Mouse (Mus musculus) kidney, embryonic 14.5 days (tissue): Measurements from ENCODE around the gene Ube2v1. TPM values are rescaled to one million over a fixed set of nuclear protein-coding genes. Genes with fewer than 3 reads are reported as not detected.

ENCODE experiments used
- ATAC-seq: fragments of 200-750 bp; cut with Nextera tagmentation; 2 replicates; pipeline ENCODE4 v1.8.0; 2017; ENCODE audit warnings: moderate number of reproducible peaks, mild to moderate bottlenecking, moderate TSS enrichment, moderate library complexity; ENCODE audit not compliant: low FRiP score, low TSS enrichment
- H3K27ac ChIP-seq: fragments of 300-500 bp; sonication (generic); 2 replicates; pipeline ENCODE4 v1.5.1; 2014; ENCODE audit warnings: low read depth, mild to moderate bottlenecking, low read length, moderate library complexity, mixed read lengths
- H3K27me3 ChIP-seq: fragments of 300-500 bp; sonication (generic); 2 replicates; pipeline ENCODE4 v1.6.1; 2014; ENCODE audit warnings: mild to moderate bottlenecking, low read length; ENCODE audit not compliant: control insufficient read depth, insufficient read depth
- H3K36me3 ChIP-seq: fragments of 300-500 bp; sonication (generic); 2 replicates; pipeline ENCODE4 v1.6.1; 2014; ENCODE audit warnings: low read length, mixed read lengths; ENCODE audit not compliant: control insufficient read depth, insufficient read depth
- H3K4me1 ChIP-seq: fragments of 300-500 bp; sonication (generic); 2 replicates; pipeline ENCODE4 v1.6.1; 2014; ENCODE audit warnings: low read length, mixed read lengths; ENCODE audit not compliant: control insufficient read depth, insufficient read depth
- H3K4me2 ChIP-seq: fragments of 300-500 bp; sonication (generic); replicated peaks from 2 replicates; pipeline ENCODE4 v1.6.1; 2014; ENCODE audit warnings: low read depth, mild to moderate bottlenecking, low read length
- H3K4me3 ChIP-seq: fragments of 300-500 bp; sonication (generic); 2 replicates; pipeline ENCODE4 v1.5.1; 2014; ENCODE audit warnings: mild to moderate bottlenecking, low read length
- H3K9ac ChIP-seq: fragments of 300-500 bp; sonication (generic); 2 replicates; pipeline ENCODE4 v1.6.1; 2014; ENCODE audit warnings: low read depth, mild to moderate bottlenecking, low read length, moderate library complexity
- H3K9me3 ChIP-seq: fragments of 300-500 bp; sonication (generic); 2 replicates; pipeline ENCODE4 v1.6.1; 2016; ENCODE audit warnings: low read length; ENCODE audit not compliant: control insufficient read depth
- WGBS: fragments of 180-500 bp; shearing (Covaris S2); extraction: QIAGEN DNeasy Blood & Tissue Kit; methylation state at CpG from one replicate; pipeline ENCODE4 v1.1.7; 2014; 5-methylcytosine and 5-hydroxymethylcytosine counted together
- polyA plus RNA-seq: library from polyadenylated mRNA; unstranded; fragments of >200 nt; fragmentation: Nextera tagmentation; extraction: Ambion mirVana; gene quantifications from 2 replicates; pipeline ENCODE4 v1.2.1, GENCODE M21; 2014

The Ube2v1 gene
- polyA plus RNA-seq, 1 experiment from 2014 or later = 283 TPM

DNA sequence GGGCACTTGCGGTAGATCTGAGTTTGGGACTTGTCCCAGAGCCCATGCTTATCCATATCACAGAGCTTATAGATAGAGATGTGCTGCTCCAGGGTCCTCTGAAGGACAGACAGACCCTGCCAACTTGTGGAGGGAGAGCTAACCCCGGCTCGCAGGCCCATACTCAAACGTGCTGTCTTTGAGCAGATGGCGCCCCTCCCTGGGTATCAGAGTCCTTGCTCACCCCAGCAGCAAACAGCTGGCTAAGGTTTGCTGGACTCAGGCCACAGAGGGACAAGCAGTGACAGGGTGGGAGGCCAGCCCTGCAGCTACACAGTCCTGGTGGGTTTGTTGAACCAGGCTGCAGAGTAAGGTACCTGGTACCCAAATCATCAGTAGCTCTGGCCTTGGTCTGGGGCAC lies 28.9 kb downstream of the Ube2v1 start:
- Histone ChIP-seq H3K9me3 (no peaks in the 10 kb centered on the region), H3K27me3 (0 out of 2 replicates have a peak, but pooled peaks cover 4% of the 10 kb centered on the region), H3K36me3 (peaks cover 12% of the 10 kb centered on the region), H3K4me3 (no peak overlapping the region), H3K4me1 (peaks cover 6% of the 10 kb centered on the region; the same call in 1 of the 2 replicates), H3K27ac (no peak overlapping the region), H3K4me2 (no peak overlapping the region), H3K9ac (no peak overlapping the region; the same call in 1 of the 2 replicates)
- WGBS = 44% methylated on average over 5 of the region's 5 CpGs
- ATAC-seq = 0 out of 2 replicates have a peak, but pooled peaks have one; percentile 16

- 0 out of 2 replicates have a peak, but pooled peaks cover 4% of the 10 kb centered on the region for H3K27me3 ChIP-seq
- WGBS = 73% methylated on average over 2 of the region's 2 CpGs
- H3K9me3 ChIP-seq = no peaks in the 10 kb centered on the region
- no peak overlapping the region for H3K4me2 ChIP-seq
- H3K27ac ChIP-seq = no peak overlapping the region
- no peak overlapping the region for H3K4me3 ChIP-seq
- peaks cover 9% of the 10 kb centered on the region for H3K36me3 ChIP-seq
- peaks cover 11% of the 10 kb centered on the region; the same call in 1 of the 2 replicates for H3K4me1 ChIP-seq
- H3K9ac ChIP-seq = no peak overlapping the region
- ATAC-seq = no peak
Observed at GRCm38 (mm10) chr2:167602364-167602763, 29.5 kb downstream of the Ube2v1 start.

DNA sequence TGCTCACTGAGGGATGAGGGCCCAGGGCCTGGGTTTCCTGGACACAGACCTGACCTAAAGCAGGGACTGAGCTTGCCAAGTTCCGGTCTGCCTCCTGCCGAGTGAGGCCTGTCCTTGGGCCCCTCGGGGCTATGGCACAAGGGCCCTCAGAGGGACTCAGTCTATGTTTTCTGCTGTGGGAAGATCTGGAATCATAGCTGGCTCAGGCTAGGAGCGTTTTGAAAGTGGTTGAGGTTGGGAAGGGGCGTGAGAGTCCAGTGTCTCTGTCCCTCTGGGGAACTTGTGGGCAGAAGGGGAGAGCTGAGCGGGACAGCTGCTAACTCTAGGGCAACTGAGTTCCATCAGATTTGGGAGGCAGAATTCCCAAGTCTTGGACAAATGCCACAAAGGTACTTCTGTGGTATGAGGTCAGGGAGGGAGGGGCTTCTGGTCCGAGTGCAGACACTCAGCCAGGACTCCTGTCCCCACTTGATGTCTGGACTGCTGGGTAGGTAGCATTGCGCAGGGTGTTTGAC lies 31.4 kb downstream of the Ube2v1 start:
- Histone ChIP-seq H3K27ac (no peak overlapping the region), H3K9ac (no peak overlapping the region), H3K4me3 (no peak overlapping the region), H3K36me3 (no peaks in the 10 kb centered on the region), H3K4me1 (peaks cover 28% of the 10 kb centered on the region), H3K27me3 (0 out of 2 replicates have a peak, but pooled peaks cover 4% of the 10 kb centered on the region), H3K9me3 (no peaks in the 10 kb centered on the region), H3K4me2 (no peak overlapping the region)
- WGBS = 69% methylated on average over 8 of the region's 8 CpGs
- ATAC-seq = no peak

DNA sequence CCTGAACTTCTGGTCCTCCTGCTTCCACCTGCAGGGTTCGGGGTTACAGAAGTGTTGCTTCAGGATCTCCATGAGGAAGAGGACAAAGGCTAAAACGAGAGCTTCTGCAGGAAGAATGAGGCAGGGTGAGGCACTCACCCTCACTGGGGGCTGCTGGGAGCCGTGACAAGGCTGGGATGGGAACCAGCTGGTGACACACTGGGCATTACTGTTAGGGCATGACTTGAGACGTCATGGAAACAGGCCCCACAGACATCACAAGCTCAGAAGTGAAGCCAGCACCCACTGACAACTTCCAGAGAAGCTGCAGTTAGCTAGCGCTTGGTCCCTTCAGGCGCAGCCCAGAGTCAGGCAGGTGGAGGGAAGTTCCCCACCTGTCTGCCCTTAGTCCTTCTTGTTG lies 32.0 kb downstream of the Ube2v1 start:
- no peak overlapping the region for H3K4me3 ChIP-seq
- peaks cover 32% of the 10 kb centered on the region for H3K4me1 ChIP-seq
- WGBS = 57% methylated on average over 6 of the region's 6 CpGs

GRCm38 (mm10) chr2:167599195-167599594 lies 32.7 kb downstream of the Ube2v1 start:
- H3K27me3 ChIP-seq = no peaks in the 10 kb centered on the region
- peaks cover 37% of the 10 kb centered on the region for H3K4me1 ChIP-seq
- no peaks in the 10 kb centered on the region for H3K36me3 ChIP-seq
- ATAC-seq = no peak
- H3K9ac ChIP-seq = no peak overlapping the region
- H3K9me3 ChIP-seq = no peaks in the 10 kb centered on the region
- H3K4me3 ChIP-seq = no peak overlapping the region
- WGBS = 55% methylated on average over 5 of the region's 5 CpGs
- no peak overlapping the region for H3K4me2 ChIP-seq
- H3K27ac ChIP-seq = no peak overlapping the region

More for the DNA sequence above, 32.0 kb downstream of the Ube2v1 start:
- no peaks in the 10 kb centered on the region for H3K36me3 ChIP-seq
- ATAC-seq = no peak
- H3K4me2 ChIP-seq = no peak overlapping the region
- H3K27ac ChIP-seq = no peak overlapping the region
- 0 out of 2 replicates have a peak, but pooled peaks cover 4% of the 10 kb centered on the region for H3K27me3 ChIP-seq
- H3K9me3 ChIP-seq = no peaks in the 10 kb centered on the region
- H3K9ac ChIP-seq = no peak overlapping the region

GRCm38 (mm10) chr2:167597492-167598186 lies 34.3 kb downstream of the Ube2v1 start:
- peaks cover 46% of the 10 kb centered on the region for H3K4me1 ChIP-seq
- H3K4me2 ChIP-seq = peak overlapping the region; percentile 43
- peak overlapping the region; percentile 56 for H3K9ac ChIP-seq
- no peaks in the 10 kb centered on the region for H3K9me3 ChIP-seq
- peak; percentile 74 for ATAC-seq
- H3K27me3 ChIP-seq = no peaks in the 10 kb centered on the region
- no peaks in the 10 kb centered on the region for H3K36me3 ChIP-seq
- WGBS = 17% methylated on average over 31 of the region's 40 CpGs
- peak overlapping the region; percentile 18 for H3K4me3 ChIP-seq
- peak overlapping the region; percentile 91 for H3K27ac ChIP-seq

- peak; percentile 10; the same call in 1 of the 2 replicates for ATAC-seq
- H3K36me3 ChIP-seq = no peaks in the 10 kb centered on the region
- WGBS = 17% methylated on average over 25 of the region's 27 CpGs
- peak overlapping the region; percentile 91 for H3K27ac ChIP-seq
- no peaks in the 10 kb centered on the region for H3K27me3 ChIP-seq
- peak overlapping the region; percentile 18; the same call in 1 of the 2 replicates for H3K4me3 ChIP-seq
- peaks cover 46% of the 10 kb centered on the region for H3K4me1 ChIP-seq
- H3K9ac ChIP-seq = peak overlapping the region; percentile 56
- no peaks in the 10 kb centered on the region for H3K9me3 ChIP-seq
- H3K4me2 ChIP-seq = peak overlapping the region; percentile 43
Observed at GRCm38 (mm10) chr2:167596726-167597491, 35.0 kb downstream of the Ube2v1 start.

DNA sequence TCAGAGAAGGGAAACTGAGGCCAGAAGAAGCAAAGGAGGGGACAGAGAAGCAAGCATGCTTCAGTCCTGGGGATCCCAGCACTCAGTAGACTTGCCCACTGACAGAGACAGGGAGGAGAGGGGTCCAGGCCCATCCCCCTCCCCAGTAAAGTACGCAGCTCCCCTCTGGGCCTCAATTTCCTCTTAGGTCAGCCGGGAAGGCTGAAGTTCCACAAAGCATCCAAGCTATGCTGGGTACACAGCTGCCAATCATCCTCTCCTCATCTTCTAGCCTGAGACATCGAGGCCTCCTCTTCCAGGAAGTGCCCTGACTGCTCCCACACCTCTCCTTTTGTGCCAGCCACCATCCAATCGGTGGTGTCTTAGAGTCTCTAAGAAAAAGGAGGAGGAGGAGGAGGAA lies 35.6 kb downstream of the Ube2v1 start:
- no peak for ATAC-seq
- peaks cover 46% of the 10 kb centered on the region for H3K4me1 ChIP-seq
- H3K4me3 ChIP-seq = no peak overlapping the region
- H3K27me3 ChIP-seq = no peaks in the 10 kb centered on the region
- no peak overlapping the region for H3K4me2 ChIP-seq
- WGBS = 15% methylated on average over 4 of the region's 4 CpGs
- H3K36me3 ChIP-seq = no peaks in the 10 kb centered on the region
- H3K9ac ChIP-seq = no peak overlapping the region
- H3K27ac ChIP-seq = peak overlapping the region; percentile 93
- no peaks in the 10 kb centered on the region for H3K9me3 ChIP-seq
